Mouse (Mus musculus) mesoderm, embryonic 11.5 days (tissue): Measurements from ENCODE around the gene Tm7sf3.
A peak's percentile ranks its signal among the peaks of the same experiment; 100 is the strongest.

Experiments
- DNase-seq: peaks from one replicate; pipeline ENCODE4 v3.0.0-alpha.2; 2012; ENCODE audit warnings: low read depth, low spot score

The Tm7sf3 gene

GRCm38 (mm10) chr6:146660591-146660990 is 18.0 kb upstream of the Tm7sf3 start:
- DNase-seq: no peak

- no peak for DNase-seq
These were observed 10.6 kb upstream of the Tm7sf3 start for GRCm38 (mm10) chr6:146653197-146653596.

- no peak for DNase-seq
These were observed 8.8 kb upstream of the Tm7sf3 start for GRCm38 (mm10) chr6:146651431-146651830.

- no peak for DNase-seq
These were observed 7.4 kb upstream of the Tm7sf3 start for GRCm38 (mm10) chr6:146650013-146650412.

GRCm38 (mm10) chr6:146643184-146643570 is 553 bp upstream of the Tm7sf3 start:
- DNase-seq: no peak

- DNase-seq: no peak
These were observed 908 bp downstream of the Tm7sf3 start for GRCm38 (mm10) chr6:146641621-146642210.

GRCm38 (mm10) chr6:146640991-146641390 is 1.6 kb downstream of the Tm7sf3 start:
- no peak for DNase-seq

- DNase-seq: no peak
These were observed 2.3 kb downstream of the Tm7sf3 start for GRCm38 (mm10) chr6:146640068-146640965.

- DNase-seq: no peak
These were observed 6.1 kb downstream of the Tm7sf3 start for GRCm38 (mm10) chr6:146636482-146636881.

- peak; percentile 16 for DNase-seq
These were observed 7.6 kb downstream of the Tm7sf3 start for GRCm38 (mm10) chr6:146634759-146635606.

- DNase-seq: peak; percentile 88
These were observed 8.5 kb downstream of the Tm7sf3 start for GRCm38 (mm10) chr6:146634015-146634722.

GRCm38 (mm10) chr6:146633629-146634014 is 9.0 kb downstream of the Tm7sf3 start:
- no peak for DNase-seq

- DNase-seq: no peak
These were observed 9.5 kb downstream of the Tm7sf3 start for GRCm38 (mm10) chr6:146633097-146633496.

- no peak for DNase-seq
These were observed 10.2 kb downstream of the Tm7sf3 start for GRCm38 (mm10) chr6:146632403-146632802.

- no peak for DNase-seq
These were observed 10.8 kb downstream of the Tm7sf3 start for GRCm38 (mm10) chr6:146631847-146632246.

GRCm38 (mm10) chr6:146630961-146631360 is 11.7 kb downstream of the Tm7sf3 start:
- no peak for DNase-seq

- no peak for DNase-seq
These were observed 12.6 kb downstream of the Tm7sf3 start for GRCm38 (mm10) chr6:146629781-146630756.

- no peak for DNase-seq
These were observed 14.5 kb downstream of the Tm7sf3 start for GRCm38 (mm10) chr6:146628123-146628522.

GRCm38 (mm10) chr6:146616670-146617069 is 26.0 kb downstream of the Tm7sf3 start:
- DNase-seq: no peak

- no peak for DNase-seq
These were observed 26.7 kb downstream of the Tm7sf3 start for GRCm38 (mm10) chr6:146615891-146616290.
